Mouse (Mus musculus): ENCODE results near the gene Sdk1. TPM values are rescaled to one million over a fixed set of nuclear protein-coding genes. Genes with fewer than 3 reads are reported as not detected.
A peak's percentile ranks its signal among the peaks of the same experiment; 100 is the strongest.

Sdk1 gene
- total RNA-seq, 2 experiments from 2014 or later: 3.0 to 3.3 TPM

- no peak for DNase-seq
- intact Hi-C loops (cut with DNase I): no loop called here
Measured at GRCm38 (mm10) chr5:141415644-141416243, 174.5 kb downstream of the Sdk1 start.

DNA sequence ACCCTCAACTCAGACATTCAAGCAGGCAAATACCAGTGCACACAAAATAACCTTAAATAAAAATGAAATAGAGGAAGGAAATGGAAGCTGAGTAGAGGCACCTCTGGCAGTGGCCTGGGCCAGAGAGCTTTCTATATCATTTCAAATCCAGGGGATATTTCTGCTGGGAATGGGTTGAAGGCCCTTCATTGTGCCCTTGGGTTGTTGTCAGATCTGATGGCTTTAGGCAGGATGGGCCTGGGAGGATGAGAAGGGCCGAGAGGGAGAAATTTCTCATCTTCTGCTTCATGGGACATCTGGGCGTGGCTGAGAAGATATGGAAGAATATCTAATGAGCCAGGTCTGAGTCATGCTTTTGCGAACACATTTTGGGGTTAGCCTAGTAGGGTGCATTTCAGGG lies 186.8 kb downstream of the Sdk1 start:
- intact Hi-C loops (cut with DNase I): no loop called here
- DNase-seq: no peak

DNA sequence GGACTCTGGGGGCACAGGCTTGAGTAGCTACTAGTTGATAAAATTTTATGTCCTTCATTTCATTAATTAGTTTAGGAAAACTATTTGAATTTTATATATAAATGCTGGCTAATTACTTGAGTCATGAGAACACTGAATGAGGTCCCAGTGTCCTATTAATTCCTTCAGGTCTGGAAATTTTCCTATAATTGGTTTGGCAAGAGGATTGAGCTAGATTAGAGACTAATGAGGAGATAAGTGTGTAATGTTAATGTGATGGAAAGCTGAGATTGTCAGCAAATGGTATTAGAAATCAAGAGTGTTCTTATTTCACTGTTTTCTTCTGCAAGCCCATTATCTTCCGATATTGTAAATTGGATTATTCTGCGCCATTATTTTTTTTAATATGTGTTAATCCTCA lies 192.0 kb downstream of the Sdk1 start:
- DNase-seq: no peak
- intact Hi-C loops (cut with DNase I): no loop called here

GRCm38 (mm10) chr5:141447247-141447646 lies 206.0 kb downstream of the Sdk1 start:
- DNase-seq: no peak
- intact Hi-C loops (cut with DNase I): no loop called here

DNA sequence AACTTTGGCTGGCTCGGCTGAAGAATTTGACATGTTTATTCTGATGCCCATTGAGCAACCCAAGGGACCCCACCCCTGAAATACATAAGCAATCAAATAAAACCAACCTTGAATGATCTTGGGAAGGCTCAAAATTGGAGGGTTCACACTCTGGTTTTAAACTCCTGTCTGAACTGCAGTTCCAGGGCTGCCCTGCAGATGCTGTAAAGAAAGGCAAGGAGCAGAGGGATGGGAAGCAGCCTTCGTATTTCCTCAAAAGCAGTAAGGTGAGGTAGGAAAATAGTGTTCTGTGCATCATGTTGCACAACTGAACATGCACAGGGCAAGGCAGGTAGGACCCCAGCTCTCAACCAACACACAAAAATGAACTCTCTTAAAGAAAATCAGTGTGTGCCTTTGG lies 222.1 kb downstream of the Sdk1 start:
- intact Hi-C loops (cut with DNase I): no loop called here
- DNase-seq: no peak

- intact Hi-C loops (cut with DNase I): no loop called here
- no peak for DNase-seq
Measured at GRCm38 (mm10) chr5:141468821-141469220, 227.5 kb downstream of the Sdk1 start.

DNA sequence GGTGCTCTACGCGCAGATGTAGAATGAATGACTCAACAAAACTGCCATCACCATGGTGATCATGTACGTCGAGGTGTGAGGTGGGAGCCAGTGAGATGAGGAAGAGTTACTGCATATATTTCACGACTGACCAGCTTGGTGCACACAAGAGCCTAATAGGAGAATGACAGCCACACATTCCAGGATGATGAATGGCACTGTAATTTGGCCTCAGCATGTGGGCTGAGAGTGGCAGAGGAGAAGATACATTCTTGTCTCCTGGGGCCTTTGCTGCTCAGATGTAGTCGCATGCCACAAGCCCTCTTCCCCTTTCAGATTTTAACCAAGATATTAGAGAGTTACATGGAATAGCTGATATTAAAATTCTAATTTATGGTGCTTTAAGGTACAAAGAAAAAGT lies 264.0 kb downstream of the Sdk1 start:
- DNase-seq: no peak
- intact Hi-C loops (cut with DNase I): no loop called here

DNA sequence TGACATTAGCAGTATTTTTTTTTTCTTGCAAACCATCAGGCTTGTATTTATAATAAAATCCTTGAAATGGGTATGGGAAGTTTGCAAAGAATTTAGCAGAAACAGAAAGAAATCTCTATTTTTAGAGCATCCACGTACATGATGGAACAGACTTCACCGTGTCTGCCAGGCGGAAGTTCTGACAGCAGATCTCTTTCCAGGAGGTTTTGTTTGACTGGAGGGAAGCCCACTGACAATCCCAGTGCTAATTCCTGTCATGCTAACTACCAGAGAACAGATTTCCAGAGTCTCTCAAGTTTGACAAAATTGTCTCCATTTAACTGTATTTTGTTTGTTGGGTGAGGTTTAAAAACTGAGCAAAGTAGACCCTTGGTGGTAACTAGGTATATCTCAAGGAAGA lies 265.1 kb downstream of the Sdk1 start:
- DNase-seq: no peak
- intact Hi-C loops (cut with DNase I): no loop called here

GRCm38 (mm10) chr5:141524801-141525715 lies 283.8 kb downstream of the Sdk1 start:
- DNase-seq: peak in 1 of 2 experiments; percentile 5
- intact Hi-C loops (cut with DNase I): no loop called here

DNA sequence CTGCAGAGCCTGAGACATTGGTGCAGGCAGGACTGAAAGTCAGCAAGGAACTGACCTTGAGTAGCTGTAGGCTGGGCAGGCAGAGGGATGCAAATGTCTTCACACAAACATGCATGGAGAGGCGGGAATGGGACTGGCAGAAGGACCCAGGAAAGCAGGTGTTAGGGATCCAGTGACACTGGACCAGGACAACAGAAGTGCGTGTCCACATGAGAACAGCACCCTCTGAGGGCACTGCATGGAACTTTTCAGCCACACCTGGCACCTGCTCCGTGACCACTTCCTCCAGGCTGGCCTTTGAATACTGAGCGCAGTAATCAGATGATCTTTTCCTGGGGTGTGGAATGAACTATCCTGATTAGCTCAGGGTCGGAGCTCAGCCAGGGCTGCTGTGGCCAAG lies 298.9 kb downstream of the Sdk1 start:
- intact Hi-C loops (cut with DNase I): no loop called here
- DNase-seq: no peak

GRCm38 (mm10) chr5:141542890-141543666 lies 301.8 kb downstream of the Sdk1 start:
- intact Hi-C loops (cut with DNase I): no loop called here
- DNase-seq: no peak

- intact Hi-C loops (cut with DNase I): no loop called here
- DNase-seq: no peak
Measured at GRCm38 (mm10) chr5:141553444-141553843, 312.2 kb downstream of the Sdk1 start.

DNA sequence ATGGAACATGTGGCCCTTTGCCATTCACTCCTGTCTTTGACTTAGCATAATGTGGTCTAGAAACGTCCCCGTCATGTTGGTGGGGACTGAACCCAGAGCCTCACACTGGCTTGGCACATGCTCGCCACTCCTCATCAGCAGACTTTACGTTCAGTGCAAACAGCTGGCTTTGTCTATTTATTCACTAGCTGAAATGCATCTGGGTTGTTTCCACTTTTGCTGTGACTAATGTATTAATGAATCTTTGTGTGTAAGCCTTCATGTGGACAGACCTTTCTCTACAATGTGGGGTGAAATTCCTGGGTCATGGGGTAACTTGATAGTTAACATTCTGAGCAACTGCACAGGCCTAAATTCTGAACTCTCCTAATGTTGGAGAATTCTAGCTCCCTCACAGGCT lies 317.4 kb downstream of the Sdk1 start:
- no peak for DNase-seq
- intact Hi-C loops (cut with DNase I): no loop called here

GRCm38 (mm10) chr5:141560325-141560724 lies 319.0 kb downstream of the Sdk1 start:
- DNase-seq: no peak
- intact Hi-C loops (cut with DNase I): no loop called here

GRCm38 (mm10) chr5:141561989-141562560 lies 320.8 kb downstream of the Sdk1 start:
- no peak for DNase-seq
- intact Hi-C loops (cut with DNase I): no loop called here

- intact Hi-C loops (cut with DNase I): no loop called here
- DNase-seq: no peak
Measured at GRCm38 (mm10) chr5:141564197-141564596, 322.9 kb downstream of the Sdk1 start.

DNA sequence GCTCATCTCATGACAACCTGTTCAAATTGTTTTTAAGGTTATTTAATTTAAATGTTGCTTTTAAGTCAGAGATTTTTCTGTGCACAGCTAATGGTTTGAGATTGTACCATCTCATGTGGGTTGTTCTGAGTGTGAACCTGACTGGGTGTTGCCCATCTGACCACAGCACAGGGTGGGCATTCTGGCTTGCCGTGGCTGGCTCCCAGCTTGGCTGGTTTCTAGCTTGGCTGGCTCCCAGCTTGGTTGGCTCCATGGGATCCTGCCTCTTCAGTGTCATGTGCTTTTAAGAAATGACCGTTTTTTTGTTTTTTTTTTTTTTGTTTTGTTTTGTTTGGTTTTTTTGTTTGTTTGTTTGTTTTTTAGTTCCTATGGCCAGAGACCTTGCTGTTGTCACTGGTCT lies 326.8 kb downstream of the Sdk1 start:
- no peak for DNase-seq
- intact Hi-C loops (cut with DNase I): no loop called here

GRCm38 (mm10) chr5:141570442-141570841 lies 329.2 kb downstream of the Sdk1 start:
- no peak for DNase-seq
- intact Hi-C loops (cut with DNase I): no loop called here

GRCm38 (mm10) chr5:141574263-141574662 lies 333.0 kb downstream of the Sdk1 start:
- peak; percentile 48 to 71 for DNase-seq
- intact Hi-C loops (cut with DNase I): no loop called here

- intact Hi-C loops (cut with DNase I): no loop called here
- DNase-seq: no peak
Measured at GRCm38 (mm10) chr5:141591246-141591645, 350.0 kb downstream of the Sdk1 start.

DNA sequence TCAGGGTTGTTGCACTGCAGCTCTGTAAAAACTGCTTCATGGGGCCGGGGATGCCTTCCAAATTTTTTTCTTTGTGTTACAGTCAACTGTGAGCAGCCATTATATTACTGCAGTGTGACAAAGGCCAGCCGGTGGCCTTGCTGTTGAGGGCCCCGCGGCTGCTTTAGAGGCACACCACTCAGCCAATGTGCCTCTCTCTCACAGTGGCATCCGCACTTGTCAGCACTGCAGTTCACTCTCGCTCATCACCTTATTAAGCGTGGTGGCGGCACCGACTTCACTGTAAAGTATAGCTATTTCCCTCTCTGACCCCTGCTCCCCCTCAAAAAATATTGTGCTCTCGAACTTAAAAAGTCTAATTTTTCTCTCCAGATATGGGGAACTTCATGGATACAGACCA lies 371.4 kb downstream of the Sdk1 start:
- intact Hi-C loops (cut with DNase I): no loop called here

More for the DNA sequence above, 371.4 kb downstream of the Sdk1 start:
- no peak for DNase-seq
